Mouse (Mus musculus) limb, embryonic 13.5 days (tissue): ENCODE measurements at regions not wholly inside any gene's neighbourhood (a gene's known extent, or its start where the extent isn't known, plus 50 kb on each side); places are given as distances from the start of the nearest gene placed in this dataset.
A peak's percentile ranks its signal among the peaks of the same experiment; 100 is the strongest.
"Not testable (repeated sequence)": the region's sequence is repeated elsewhere in the genome, so short reads cannot be mapped to it uniquely, and the experiment has no call there.

Source experiments
- ATAC-seq: fragments of 200-750 bp; cut with Nextera tagmentation; 2 replicates; pipeline ENCODE4 v1.8.0; 2017; ENCODE audit warnings: low read depth, moderate number of reproducible peaks, moderate TSS enrichment; ENCODE audit not compliant: low FRiP score
- H3K27ac ChIP-seq: fragments of 300-500 bp; sonication (generic); 2 replicates; pipeline ENCODE4 v1.5.1; 2015; ENCODE audit warnings: inconsistent platforms, mild to moderate bottlenecking, moderate library complexity
- H3K27me3 ChIP-seq: fragments of 300-500 bp; sonication (generic); 2 replicates; pipeline ENCODE4 v1.6.1; 2015; ENCODE audit warnings: mild to moderate bottlenecking, inconsistent platforms
- H3K36me3 ChIP-seq: fragments of 300-500 bp; sonication (generic); 2 replicates; pipeline ENCODE4 v1.6.1; 2015; ENCODE audit warnings: inconsistent platforms, mild to moderate bottlenecking, moderate library complexity
- H3K4me1 ChIP-seq: fragments of 300-500 bp; sonication (generic); 2 replicates; pipeline ENCODE4 v1.6.1; 2015; ENCODE audit warnings: inconsistent platforms
- H3K4me2 ChIP-seq: fragments of 300-500 bp; sonication (generic); replicated peaks from 2 replicates; pipeline ENCODE4 v1.6.1; 2015; ENCODE audit warnings: inconsistent platforms, mild to moderate bottlenecking, moderate library complexity
- H3K4me3 ChIP-seq: fragments of 300-500 bp; sonication (generic); 2 replicates; pipeline ENCODE4 v1.5.1; 2015; ENCODE audit warnings: moderate library complexity, mild to moderate bottlenecking, inconsistent platforms
- H3K9ac ChIP-seq: fragments of 300-500 bp; sonication (generic); 2 replicates; pipeline ENCODE4 v1.6.1; 2015; ENCODE audit warnings: mild to moderate bottlenecking, inconsistent platforms
- H3K9me3 ChIP-seq: fragments of 300-500 bp; sonication (generic); 2 replicates; pipeline ENCODE4 v1.6.1; 2016; ENCODE audit warnings: inconsistent platforms
- WGBS: fragments of 180-500 bp; shearing (Covaris S2); methylation state at CpG from one replicate; pipeline ENCODE4 v1.1.7; 2015; 5-methylcytosine and 5-hydroxymethylcytosine counted together

DNA sequence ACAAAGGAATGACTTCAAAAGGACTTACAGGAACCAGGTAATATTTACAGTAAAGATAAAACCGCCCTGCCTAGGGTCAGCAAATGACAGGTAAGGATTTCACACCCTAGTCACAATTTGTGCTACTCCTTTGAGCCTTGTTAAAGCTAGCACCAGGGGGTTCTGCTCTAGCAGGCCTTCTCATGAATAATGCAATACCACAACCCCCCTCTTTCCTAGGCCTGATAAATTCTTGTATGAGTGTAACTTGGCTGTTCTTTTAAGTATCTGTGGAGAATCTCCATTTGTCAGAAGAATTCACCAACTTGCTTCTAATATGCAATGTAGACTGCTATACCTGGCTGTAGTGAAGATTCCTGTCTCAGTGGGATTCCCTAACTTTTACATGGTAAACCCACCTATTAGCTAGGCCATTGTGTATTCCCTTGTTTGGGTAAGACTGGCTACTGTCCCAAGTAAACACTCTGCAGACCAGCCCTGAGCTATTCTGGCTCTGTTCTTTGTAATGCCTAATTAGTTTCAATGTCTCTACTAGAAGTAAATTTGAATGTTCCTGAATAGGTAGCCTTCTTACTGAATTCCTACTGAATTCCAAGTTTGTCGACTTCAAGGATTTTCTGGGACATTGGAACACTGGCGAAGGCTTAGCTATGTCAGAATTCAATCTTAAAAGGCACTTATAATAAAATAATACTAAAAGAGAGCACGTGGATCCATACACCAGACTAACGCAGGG, 543.4 kb upstream of the Rgmb start:
- not testable (repeated sequence) for H3K27me3 ChIP-seq, H3K4me3 ChIP-seq, H3K36me3 ChIP-seq, H3K4me2 ChIP-seq, H3K4me1 ChIP-seq, H3K9ac ChIP-seq, H3K9me3 ChIP-seq, H3K27ac ChIP-seq, ATAC-seq
- WGBS: 78% methylated on average over 5 of the region's 5 CpGs

DNA sequence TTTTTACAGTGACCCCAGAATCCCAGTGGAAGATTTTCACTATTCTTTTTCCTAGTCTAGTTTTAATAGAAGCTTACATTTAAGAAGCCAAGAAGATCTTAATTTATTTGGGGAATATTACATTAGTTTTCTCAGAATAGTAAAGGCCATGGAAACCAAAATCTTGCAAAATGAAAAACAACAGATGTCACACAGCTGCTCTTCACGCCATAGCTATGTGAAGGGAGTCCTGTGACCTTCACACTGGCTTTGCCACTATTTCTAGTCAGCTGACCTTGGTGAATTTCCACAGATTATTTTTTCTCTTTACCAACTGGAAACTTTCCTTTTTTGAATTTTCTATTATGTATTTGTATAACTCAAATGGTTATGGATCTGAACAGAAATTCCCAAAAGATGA, 542.1 kb upstream of the Rgmb start:
- WGBS: 74% methylated on average over 1 of the region's 1 CpGs
- no peak for ATAC-seq
- H3K27me3 ChIP-seq: no peaks in the 10 kb centered on the region
- H3K9ac ChIP-seq: no peak overlapping the region
- H3K4me3 ChIP-seq: no peak overlapping the region
- no peaks in the 10 kb centered on the region for H3K9me3 ChIP-seq
- H3K36me3 ChIP-seq: no peaks in the 10 kb centered on the region
- no peak overlapping the region for H3K27ac ChIP-seq
- no peak overlapping the region for H3K4me2 ChIP-seq
- no peaks in the 10 kb centered on the region for H3K4me1 ChIP-seq

DNA sequence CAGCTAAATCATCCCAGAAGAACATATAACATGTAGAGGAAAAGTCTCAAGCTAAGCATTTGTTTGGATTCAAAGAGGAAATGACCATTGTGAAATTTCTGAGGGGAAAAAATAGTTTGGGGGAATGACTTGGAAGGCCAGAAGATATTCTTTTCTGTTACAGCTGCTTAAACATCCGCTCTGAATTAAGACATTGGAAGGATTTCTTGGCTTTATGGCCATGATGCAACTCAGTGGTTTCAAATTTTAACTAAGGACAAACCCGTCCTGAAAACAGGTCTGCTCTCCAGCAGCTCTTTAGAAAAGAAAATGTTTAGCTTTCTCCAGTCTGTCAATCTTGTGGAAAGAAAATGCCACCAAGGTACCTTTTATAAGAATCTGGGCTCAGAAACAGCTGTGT, 513.2 kb upstream of the Rgmb start:
- Histone ChIP-seq H3K9me3 (no peaks in the 10 kb centered on the region), H3K4me3 (no peak overlapping the region), H3K4me1 (no peaks in the 10 kb centered on the region), H3K27me3 (no peaks in the 10 kb centered on the region), H3K27ac (no peak overlapping the region), H3K36me3 (no peaks in the 10 kb centered on the region), H3K9ac (no peak overlapping the region), H3K4me2 (no peak overlapping the region)
- no peak for ATAC-seq
- 50% methylated on average over 2 of the region's 2 CpGs for WGBS

GRCm38 (mm10) chr17:16342785-16343184, 511.9 kb upstream of the Rgmb start:
- Histone ChIP-seq H3K27me3 (no peaks in the 10 kb centered on the region), H3K4me2 (no peak overlapping the region), H3K36me3 (no peaks in the 10 kb centered on the region), H3K4me1 (no peaks in the 10 kb centered on the region), H3K9me3 (no peaks in the 10 kb centered on the region), H3K4me3 (no peak overlapping the region), H3K9ac (no peak overlapping the region), H3K27ac (no peak overlapping the region)
- 74% methylated on average over 4 of the region's 4 CpGs for WGBS
- no peak for ATAC-seq

DNA sequence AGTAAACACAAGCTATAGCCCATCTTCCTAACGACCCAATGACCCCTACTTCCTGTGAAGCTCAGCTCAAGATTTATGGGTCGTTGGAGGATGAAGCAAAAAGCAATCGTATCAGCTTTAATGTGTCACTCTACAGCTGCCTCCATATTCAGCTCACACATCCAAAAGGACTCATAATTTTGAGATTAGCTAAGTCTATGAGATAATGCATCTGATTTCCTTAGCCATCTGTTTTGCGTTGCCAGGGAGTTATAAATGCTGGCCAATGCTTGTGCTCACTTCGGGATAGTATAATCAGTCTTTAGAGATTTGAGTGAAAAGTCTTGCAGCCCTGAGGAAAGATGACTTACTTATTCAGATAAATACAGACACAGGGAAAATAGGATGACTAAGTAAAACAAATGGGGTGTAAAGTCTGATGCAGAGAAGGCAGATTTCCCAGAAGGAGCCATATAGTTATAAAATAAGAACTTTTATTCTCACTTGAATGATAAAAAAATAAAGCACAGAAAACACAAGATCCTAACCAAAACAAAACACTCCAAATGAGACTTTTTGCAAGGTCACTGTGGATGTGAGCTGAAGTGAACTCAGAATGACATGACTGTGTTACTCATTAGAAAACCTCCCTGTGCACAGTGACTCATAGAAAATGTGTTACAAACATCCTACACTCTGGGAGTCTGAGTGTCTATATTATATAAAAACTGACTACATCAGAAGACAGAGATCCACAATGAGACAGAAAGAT, 509.1 kb upstream of the Rgmb start:
- H3K27ac ChIP-seq: no peak overlapping the region
- no peaks in the 10 kb centered on the region for H3K27me3 ChIP-seq
- H3K36me3 ChIP-seq: no peaks in the 10 kb centered on the region
- no peak overlapping the region for H3K4me3 ChIP-seq
- no peaks in the 10 kb centered on the region for H3K9me3 ChIP-seq
- peak; percentile 48 for ATAC-seq
- H3K4me2 ChIP-seq: no peak overlapping the region
- WGBS: 19% methylated on average over 5 of the region's 5 CpGs
- no peak overlapping the region for H3K9ac ChIP-seq
- no peaks in the 10 kb centered on the region for H3K4me1 ChIP-seq

DNA sequence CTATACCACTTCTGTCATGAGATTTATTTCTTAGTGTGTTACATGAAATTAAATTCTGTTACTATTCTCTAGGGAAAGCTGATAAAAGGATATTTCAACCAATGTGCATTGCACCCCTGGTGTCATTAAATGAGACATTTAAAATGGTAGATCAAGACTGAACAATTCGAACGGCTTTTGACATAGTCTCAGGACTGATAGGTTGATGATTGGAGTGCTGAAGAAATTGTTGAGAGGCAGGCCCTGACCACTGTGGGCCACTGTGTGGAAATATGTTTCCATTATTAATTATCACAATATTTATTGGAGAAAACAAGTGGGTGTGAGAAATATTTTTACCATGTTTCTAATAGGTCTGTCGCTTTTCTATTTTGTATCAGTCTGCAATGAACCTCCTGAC, 481.1 kb upstream of the Rgmb start:
- no peak overlapping the region for H3K9ac ChIP-seq
- H3K4me1 ChIP-seq: no peaks in the 10 kb centered on the region
- ATAC-seq: no peak
- 91% methylated on average over 3 of the region's 3 CpGs for WGBS
- no peak overlapping the region for H3K4me3 ChIP-seq
- H3K4me2 ChIP-seq: no peak overlapping the region
- no peaks in the 10 kb centered on the region for H3K27me3 ChIP-seq
- no peak overlapping the region for H3K27ac ChIP-seq
- no peaks in the 10 kb centered on the region for H3K9me3 ChIP-seq
- H3K36me3 ChIP-seq: no peaks in the 10 kb centered on the region

GRCm38 (mm10) chr17:16311196-16311873, 480.5 kb upstream of the Rgmb start:
- Histone ChIP-seq H3K36me3 (no peaks in the 10 kb centered on the region), H3K27ac (no peak overlapping the region), H3K27me3 (no peaks in the 10 kb centered on the region), H3K4me2 (no peak overlapping the region), H3K9ac (no peak overlapping the region), H3K4me3 (no peak overlapping the region), H3K9me3 (no peaks in the 10 kb centered on the region), H3K4me1 (no peaks in the 10 kb centered on the region)
- no peak for ATAC-seq
- WGBS: 80% methylated on average over 9 of the region's 9 CpGs

- no peaks in the 10 kb centered on the region for H3K4me1 ChIP-seq
- H3K36me3 ChIP-seq: no peaks in the 10 kb centered on the region
- no peak overlapping the region for H3K27ac ChIP-seq
- H3K9ac ChIP-seq: no peak overlapping the region
- no peak overlapping the region for H3K4me2 ChIP-seq
- ATAC-seq: no peak
- no peaks in the 10 kb centered on the region for H3K27me3 ChIP-seq
- no peak overlapping the region for H3K4me3 ChIP-seq
- no peaks in the 10 kb centered on the region for H3K9me3 ChIP-seq
- WGBS: 54% methylated on average over 2 of the region's 2 CpGs
Observed at GRCm38 (mm10) chr17:16301776-16302175, 470.9 kb upstream of the Rgmb start.

DNA sequence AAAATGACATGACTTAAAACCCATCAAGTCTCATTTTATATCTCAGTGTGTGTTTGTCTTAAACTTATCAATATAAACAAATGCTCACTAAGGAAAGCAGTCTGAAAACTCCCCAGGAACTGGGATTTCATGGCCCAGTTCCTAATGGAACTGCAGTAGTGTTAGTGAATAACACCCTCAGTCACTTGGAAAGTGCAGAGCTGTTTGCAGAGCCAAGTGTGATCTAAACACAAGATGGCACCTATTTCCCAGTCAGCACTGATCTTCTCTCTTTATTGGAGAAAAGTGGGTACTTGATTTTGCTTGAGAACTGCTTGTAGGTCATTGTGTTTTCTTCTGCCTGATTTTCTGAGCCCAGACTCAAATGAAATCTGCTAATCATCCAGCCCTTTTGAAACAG, 467.7 kb upstream of the Rgmb start:
- Histone ChIP-seq H3K27me3 (no peaks in the 10 kb centered on the region), H3K9me3 (no peaks in the 10 kb centered on the region), H3K27ac (no peak overlapping the region), H3K36me3 (no peaks in the 10 kb centered on the region), H3K4me2 (no peak overlapping the region), H3K4me1 (no peaks in the 10 kb centered on the region), H3K4me3 (no peak overlapping the region), H3K9ac (no peak overlapping the region)
- no peak for ATAC-seq
